Mouse (Mus musculus) thymus, postnatal 4 days (tissue): ENCODE measurements at regions not wholly inside any gene's neighbourhood (a gene's known extent, or its start where the extent isn't known, plus 50 kb on each side); places are given as distances from the start of the nearest gene placed in this dataset.
"Not testable (repeated sequence)": the region's sequence is repeated elsewhere in the genome, so short reads cannot be mapped to it uniquely, and the experiment has no call there.

Experiments
- DNase-seq: peaks from one replicate; pipeline ENCODE4 v3.0.0; 2021

GRCm38 (mm10) chr1:47285639-47286038 lies 393.0 kb upstream of the Slc39a10 start:
- no peak for DNase-seq

DNA sequence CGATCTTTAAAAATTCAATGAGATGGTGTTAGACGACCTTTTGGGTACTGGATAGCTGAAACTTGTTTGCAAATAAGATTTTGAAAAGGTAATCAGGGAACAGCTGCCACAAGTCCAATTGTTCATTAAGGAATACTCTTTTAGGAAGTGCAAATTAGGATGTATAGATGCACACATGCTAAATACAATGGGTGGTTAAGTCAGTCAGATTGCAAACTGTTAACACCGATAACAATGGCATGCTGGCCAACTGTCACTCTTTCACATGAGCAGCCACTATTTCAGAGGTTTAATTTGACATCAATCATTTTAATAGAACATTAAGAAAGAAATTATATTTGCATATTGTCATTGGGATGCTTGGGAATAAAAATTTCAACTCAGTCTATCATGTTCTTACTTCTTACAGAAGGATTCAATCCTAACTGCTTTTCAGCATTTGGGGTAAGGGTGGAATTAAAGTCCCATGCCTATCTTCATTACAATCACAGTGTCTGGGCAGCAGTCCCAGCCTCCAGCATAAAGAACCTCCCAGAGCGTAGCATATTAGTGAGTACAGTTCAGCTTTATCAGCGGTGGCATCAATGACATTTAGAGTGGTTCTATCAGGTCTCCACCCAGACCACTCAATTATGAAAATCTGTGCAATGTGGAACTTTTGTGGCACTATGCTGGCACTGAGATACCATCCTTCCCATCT lies 385.8 kb upstream of the Slc39a10 start:
- no peak for DNase-seq

DNA sequence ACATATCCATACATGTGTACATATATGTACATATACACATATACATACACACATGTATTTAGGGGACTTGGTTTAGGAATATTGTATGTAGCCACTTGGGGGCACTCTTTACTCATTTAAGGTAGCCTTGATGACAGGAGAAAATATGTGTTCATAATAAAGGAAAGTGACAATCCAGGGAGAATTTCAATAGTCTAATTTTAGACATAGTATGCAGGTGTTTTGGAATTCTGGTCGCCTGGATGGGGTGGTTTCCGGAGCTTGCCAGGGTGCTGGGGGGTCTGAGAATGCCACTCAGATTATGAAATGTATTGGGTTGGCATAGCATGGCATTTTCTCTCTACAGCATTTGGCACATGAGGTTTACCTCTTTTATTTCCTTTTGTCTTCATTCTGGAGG lies 385.2 kb upstream of the Slc39a10 start:
- DNase-seq = no peak

DNA sequence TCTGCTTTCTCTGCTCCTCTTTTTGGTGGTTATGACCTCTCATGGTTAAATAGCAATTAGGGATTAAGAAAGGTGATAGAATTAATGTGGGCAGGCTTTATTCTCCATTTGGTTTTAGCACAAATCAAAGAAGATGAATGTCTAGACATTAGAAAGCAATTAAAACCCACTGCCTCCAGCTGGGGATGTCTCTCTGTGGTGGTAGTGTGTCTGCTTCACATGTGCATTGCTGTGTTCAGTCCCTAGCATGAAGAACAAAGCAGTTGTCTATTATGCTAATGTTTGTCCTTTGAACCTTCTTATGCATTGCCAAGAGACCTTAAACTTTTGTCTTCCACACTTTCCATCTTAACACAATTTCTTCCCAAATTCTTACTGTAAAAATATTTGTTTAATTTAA lies 379.5 kb upstream of the Slc39a10 start:
- DNase-seq = no peak

- no peak for DNase-seq
Measured at GRCm38 (mm10) chr1:47263611-47264010, 371.0 kb upstream of the Slc39a10 start.

GRCm38 (mm10) chr1:47261505-47262130 lies 369.0 kb upstream of the Slc39a10 start:
- no peak for DNase-seq

DNA sequence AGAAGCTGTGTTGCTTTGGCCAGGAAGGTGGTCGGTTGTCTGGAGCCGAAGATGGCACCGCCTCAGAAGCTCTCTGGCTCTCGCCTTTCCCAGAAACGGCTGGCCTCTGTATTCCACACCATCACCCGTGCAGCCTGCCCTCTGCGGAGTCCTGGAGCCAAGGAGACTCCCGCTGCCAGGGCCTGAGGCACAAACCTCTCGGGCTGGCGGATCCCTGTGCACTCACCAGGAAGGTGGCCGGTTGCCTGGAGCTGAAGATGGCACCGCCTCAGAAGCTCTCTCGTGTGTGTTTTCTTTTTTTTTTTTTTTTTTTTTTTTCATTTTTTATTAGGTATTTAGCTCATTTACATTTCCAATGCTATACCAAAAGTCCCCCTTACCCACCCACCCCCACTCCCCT lies 358.1 kb upstream of the Slc39a10 start:
- DNase-seq = not testable (repeated sequence)

DNA sequence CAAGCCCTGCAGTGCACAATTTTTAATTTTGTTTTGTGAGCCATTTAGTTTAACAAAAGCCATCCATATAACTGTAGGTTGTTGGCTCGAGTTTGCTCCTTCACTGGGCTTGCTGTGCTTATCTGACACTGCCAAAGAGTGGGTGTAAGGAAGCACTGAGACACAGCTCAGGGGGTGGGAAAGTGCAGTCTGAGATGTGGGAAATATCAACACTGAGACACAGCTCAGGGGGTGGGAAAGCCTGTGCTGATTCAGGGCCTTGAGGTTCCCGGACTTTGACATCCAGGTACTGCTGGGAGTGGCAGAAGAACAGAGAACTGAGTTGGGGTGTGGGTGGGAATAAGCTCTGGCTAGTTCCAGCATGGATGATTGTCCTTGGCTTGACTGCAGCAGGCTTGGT lies 324.4 kb upstream of the Slc39a10 start:
- DNase-seq = no peak

DNA sequence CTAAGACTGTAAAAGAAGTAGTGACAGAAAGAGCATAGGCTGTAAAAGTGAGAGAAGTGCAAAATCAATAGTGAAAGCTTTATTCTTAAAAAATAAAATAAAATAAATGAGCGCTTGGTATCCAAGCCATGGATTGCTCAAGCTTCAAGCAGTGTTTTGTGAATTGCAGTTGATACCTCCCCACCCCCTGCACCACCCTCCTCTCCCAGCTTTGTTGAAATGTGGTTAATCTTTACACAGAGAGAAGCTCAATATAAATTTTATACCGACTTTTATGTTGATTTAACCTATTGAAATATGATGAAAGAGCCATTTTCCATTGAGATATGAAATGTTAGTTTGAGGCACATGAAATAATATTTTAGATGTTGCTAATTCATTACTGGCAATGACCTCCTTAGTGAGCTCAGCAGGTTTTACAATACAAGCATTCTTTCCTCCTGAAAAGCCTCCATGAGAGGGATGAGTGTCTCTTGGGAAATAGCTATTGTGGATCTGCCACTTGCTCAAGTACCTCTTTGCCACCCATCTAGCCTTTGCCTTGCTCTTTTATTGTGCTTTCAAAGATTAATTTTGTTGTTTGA lies 323.9 kb upstream of the Slc39a10 start:
- DNase-seq = no peak

DNA sequence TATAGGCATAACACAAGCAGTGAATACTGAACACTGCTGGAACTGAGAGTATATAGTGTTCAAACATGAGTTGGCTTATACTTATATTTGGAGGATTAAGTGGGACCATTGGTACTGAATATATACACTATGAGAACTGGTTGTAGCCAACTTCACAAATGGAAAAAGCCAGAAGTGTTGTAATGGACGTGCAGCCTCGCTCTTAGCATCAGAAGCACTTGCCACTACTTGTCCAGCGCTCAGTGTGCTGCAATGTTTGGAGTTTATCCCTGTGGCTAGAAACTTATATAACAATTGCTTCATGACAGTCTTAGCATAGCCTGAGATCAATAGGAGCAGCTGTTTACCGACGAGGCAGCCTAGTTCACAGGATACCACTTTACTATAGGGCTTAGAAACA lies 320.8 kb upstream of the Slc39a10 start:
- DNase-seq = no peak

DNA sequence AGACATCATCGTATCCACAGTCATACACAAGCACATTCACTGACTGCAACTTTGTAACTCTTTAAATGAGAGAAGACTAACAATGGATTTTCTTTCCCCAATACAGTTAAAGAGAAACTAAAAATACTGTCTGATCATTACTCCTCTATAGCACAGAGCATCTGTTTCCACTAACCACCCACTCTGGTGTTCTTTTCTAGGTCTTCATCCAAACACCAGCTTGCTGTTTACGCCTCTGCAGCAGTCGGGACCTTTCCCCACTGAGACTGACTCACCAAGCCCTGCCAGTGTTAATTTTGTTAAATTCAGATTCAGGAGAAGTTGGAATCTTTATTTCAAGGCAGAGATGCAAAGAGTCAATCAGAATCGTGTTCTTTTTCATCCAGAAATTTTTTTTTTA lies 300.3 kb upstream of the Slc39a10 start:
- no peak for DNase-seq

DNA sequence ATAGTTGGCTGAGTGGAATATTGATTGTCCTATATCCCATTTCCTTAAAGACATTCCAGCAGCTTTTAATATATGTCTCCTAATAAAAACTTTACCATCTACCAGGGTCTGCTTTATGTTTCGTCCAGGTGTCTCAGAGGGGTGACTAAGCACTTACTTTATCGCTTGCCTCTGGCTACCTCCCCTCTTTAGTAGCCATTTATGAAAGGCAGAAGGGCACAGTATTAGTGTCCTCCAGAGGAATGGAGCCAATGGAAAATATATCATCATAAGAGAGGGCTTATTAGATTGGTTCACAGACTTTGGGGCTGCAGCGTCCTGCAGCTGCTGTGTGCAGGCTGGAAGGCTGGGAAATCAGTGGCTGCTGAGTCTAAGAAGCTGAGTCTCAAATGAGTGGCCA lies 271.8 kb upstream of the Slc39a10 start:
- DNase-seq = no peak

- DNase-seq = no peak
Measured at GRCm38 (mm10) chr1:47163808-47164410, 271.3 kb upstream of the Slc39a10 start.

DNA sequence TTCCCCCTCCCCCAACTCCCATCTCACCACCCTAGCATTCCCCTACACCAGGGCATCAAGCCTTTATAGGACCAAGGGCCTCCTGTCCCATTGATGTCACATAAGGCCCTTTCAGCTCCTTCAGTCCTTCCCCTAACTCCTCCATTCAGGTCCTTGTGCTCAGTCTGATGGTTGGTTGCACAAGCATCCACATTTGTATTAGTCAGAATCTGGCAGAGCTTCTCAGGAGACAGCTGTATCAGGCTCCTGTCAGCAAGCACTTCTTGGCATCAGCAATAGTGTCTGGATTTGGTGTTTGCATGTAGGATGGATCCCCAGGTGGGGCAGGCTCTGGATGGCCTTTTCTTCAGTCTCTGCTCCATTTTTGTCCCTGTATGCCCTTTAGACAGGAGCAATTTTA lies 237.4 kb upstream of the Slc39a10 start:
- DNase-seq = not testable (repeated sequence)

GRCm38 (mm10) chr1:47119636-47120035 lies 227.0 kb upstream of the Slc39a10 start:
- DNase-seq = no peak

DNA sequence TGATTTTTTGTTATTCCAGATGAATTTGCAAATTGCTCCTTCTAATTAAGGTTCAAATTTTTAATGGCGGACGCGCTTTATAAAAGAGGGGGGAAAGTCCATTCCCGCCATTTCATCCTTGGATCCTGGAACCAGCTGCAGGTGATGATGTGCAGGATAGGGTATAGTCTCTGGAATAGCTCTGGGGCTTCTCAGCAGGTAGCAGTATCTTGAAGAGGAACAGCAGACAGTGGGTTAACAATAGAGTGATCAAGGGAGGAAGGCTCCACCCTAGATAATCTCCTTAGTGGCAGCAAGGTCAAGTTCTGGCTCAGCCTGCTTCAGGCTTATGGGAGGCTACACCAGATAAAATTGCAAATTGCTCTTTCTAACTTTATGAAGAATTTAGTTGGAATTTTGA lies 224.0 kb upstream of the Slc39a10 start:
- DNase-seq = not testable (repeated sequence)

DNA sequence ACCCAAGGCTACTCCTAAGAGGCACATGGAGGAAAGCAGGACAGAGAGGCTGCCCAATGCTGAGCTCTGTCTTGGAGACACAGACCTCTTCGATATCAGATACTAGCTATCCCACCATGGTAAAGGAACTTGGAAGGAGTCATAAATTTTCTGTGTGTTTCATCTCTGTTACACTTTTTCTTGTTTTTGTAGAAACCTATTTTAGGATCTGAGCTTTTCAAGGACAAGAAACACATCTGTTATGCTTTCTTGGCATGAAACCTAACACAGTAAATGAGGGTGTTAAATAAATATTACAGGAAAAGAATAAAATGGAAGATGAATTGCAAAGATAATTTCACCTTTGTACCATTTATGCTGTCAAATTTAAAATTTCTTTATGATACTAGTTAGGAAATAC lies 219.8 kb upstream of the Slc39a10 start:
- no peak for DNase-seq

GRCm38 (mm10) chr1:47104055-47104454 lies 211.4 kb upstream of the Slc39a10 start:
- no peak for DNase-seq

DNA sequence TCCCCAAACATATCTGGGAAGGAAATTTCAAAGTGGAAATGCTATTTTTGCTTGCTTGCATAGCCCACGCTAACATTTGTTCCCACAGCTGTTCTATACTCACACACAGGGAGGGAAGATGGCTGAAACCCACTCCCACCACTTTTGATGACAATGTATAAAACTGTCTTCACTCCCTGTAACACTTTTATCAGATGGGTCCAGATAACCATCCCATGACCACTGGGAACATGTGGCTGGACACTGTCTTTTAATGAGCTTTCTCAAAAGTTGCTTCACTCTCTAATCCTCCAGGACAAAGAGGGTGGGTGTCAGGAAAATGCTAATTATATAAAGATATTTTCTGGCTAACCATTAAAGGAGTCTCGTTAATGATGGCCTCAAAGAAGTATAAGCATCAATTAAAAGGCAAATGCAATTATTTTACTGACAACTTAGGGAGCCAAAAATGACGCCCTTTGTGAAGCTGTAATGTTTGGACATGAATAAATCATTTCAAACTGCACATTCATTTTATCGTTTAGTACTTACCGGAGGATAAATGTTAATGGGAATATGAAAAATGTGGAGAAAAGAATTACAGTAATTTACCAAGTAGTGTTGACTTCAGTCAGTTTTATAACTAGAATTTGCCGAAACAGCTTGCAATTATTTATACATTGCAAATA lies 210.8 kb upstream of the Slc39a10 start:
- DNase-seq = no peak

- no peak for DNase-seq
Measured at GRCm38 (mm10) chr1:47097084-47097996, 204.7 kb upstream of the Slc39a10 start.

- no peak for DNase-seq
Measured at GRCm38 (mm10) chr1:47094498-47094897, 201.8 kb upstream of the Slc39a10 start.

DNA sequence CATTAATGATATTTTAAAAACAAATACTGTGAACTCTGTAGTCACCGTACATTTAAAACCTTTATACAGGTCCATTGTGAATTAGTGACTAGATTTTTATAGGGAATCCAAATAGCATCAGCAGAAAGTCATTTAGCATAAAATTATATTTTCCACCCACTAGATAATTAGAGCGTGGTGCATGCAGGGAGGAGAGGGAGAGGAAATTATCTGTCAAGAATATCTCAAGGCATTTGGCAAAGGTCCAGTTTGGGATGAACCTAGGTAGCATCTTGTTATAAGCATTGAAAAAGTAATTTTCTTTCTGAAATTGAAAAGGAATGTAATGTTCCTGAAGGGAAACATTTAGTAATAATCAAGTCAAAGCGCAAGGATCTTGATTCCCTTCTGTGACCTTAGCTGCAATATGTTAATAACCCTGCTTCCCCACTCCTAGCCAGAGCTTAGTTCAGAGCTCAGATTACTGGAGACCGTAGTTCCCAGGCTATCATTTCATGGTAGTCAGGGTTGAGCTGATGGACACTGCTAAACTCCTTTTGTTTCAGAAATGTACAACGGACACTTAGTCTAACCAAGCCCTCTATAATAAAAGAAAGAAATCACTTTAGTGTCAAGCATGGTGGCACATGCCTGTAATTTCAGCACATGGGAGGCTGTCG lies 200.8 kb upstream of the Slc39a10 start:
- no peak for DNase-seq
